Mouse (Mus musculus): ENCODE data around the gene Cklf. TPM values are rescaled to one million over a fixed set of nuclear protein-coding genes. Genes with fewer than 3 reads are reported as not detected.
A peak's percentile ranks its signal among the peaks of the same experiment; 100 is the strongest.

The Cklf gene
- 54.0 and 54.9 TPM in 2 replicates for total RNA-seq (2015)
- 14.7 and 21.2 TPM in 2 replicates for total RNA-seq (2017)

GRCm38 (mm10) chr8:104250439-104251367 is at the start of gene Cklf:
TSS of gene Cklf (plus strand) at chr8:104250861.
- ATAC-seq (replicated peaks; ENCODE audit: poor library complexity), result peak; percentile 51

GRCm38 (mm10) chr8:104201622-104202021 is 49.0 kb upstream of the Cklf start:
- ATAC-seq (replicated peaks; ENCODE audit: poor library complexity), result no peak

- ATAC-seq (replicated peaks; ENCODE audit: poor library complexity), result no peak
Measured at GRCm38 (mm10) chr8:104202320-104202719, 48.3 kb upstream of the Cklf start.

- ATAC-seq (replicated peaks; ENCODE audit: poor library complexity), result no peak
Measured at GRCm38 (mm10) chr8:104205292-104205691, 45.4 kb upstream of the Cklf start.

- no peak for ATAC-seq (replicated peaks; ENCODE audit: poor library complexity)
Measured at GRCm38 (mm10) chr8:104217601-104218000, 33.1 kb upstream of the Cklf start.

- ATAC-seq (replicated peaks; ENCODE audit: poor library complexity), result peak; percentile 89
Measured at GRCm38 (mm10) chr8:104219079-104219478, 31.6 kb upstream of the Cklf start.

GRCm38 (mm10) chr8:104219806-104220205 is 30.9 kb upstream of the Cklf start:
- peak; percentile 81 for ATAC-seq (replicated peaks; ENCODE audit: poor library complexity)

- ATAC-seq (replicated peaks; ENCODE audit: poor library complexity), result no peak
Measured at GRCm38 (mm10) chr8:104227048-104227447, 23.6 kb upstream of the Cklf start.

- peak; percentile 49 for ATAC-seq (replicated peaks; ENCODE audit: poor library complexity)
Measured at GRCm38 (mm10) chr8:104230377-104230776, 20.3 kb upstream of the Cklf start.

GRCm38 (mm10) chr8:104232039-104232438 is 18.6 kb upstream of the Cklf start:
- ATAC-seq (replicated peaks; ENCODE audit: poor library complexity), result peak; percentile 10; the same call in 1 of the 2 replicates

GRCm38 (mm10) chr8:104232919-104233318 is 17.7 kb upstream of the Cklf start:
- peak; percentile 86 for ATAC-seq (replicated peaks; ENCODE audit: poor library complexity)

GRCm38 (mm10) chr8:104234573-104234972 is 16.1 kb upstream of the Cklf start:
- peak; percentile 21; the same call in 1 of the 2 replicates for ATAC-seq (replicated peaks; ENCODE audit: poor library complexity)

- peak; percentile 73 for ATAC-seq (replicated peaks; ENCODE audit: poor library complexity)
Measured at GRCm38 (mm10) chr8:104239418-104239861, 11.2 kb upstream of the Cklf start.

- no peak for ATAC-seq (replicated peaks; ENCODE audit: poor library complexity)
Measured at GRCm38 (mm10) chr8:104242038-104242644, 8.5 kb upstream of the Cklf start.

- no peak for ATAC-seq (replicated peaks; ENCODE audit: poor library complexity)
Measured at GRCm38 (mm10) chr8:104246621-104247020, 4.0 kb upstream of the Cklf start.

GRCm38 (mm10) chr8:104247054-104247907 is 3.4 kb upstream of the Cklf start:
- peak; percentile 52 for ATAC-seq (replicated peaks; ENCODE audit: poor library complexity)

GRCm38 (mm10) chr8:104247908-104248275 is 2.8 kb upstream of the Cklf start:
- ATAC-seq (replicated peaks; ENCODE audit: poor library complexity), result peak; percentile 9; the same call in 1 of the 2 replicates

GRCm38 (mm10) chr8:104248276-104248675 is 2.4 kb upstream of the Cklf start, which contains the start of gene Tk2:
TSS of gene Tk2 (minus strand) at chr8:104248558.
- peak; percentile 63 for ATAC-seq (replicated peaks; ENCODE audit: poor library complexity)

- no peak for ATAC-seq (replicated peaks; ENCODE audit: poor library complexity)
Measured at GRCm38 (mm10) chr8:104249442-104249996, 1.1 kb upstream of the Cklf start.

GRCm38 (mm10) chr8:104251461-104251860 is 800 bp downstream of the Cklf start:
- ATAC-seq (replicated peaks; ENCODE audit: poor library complexity), result no peak

Measured in megakaryocyte progenitor cell, adult 5-6 weeks (primary cell).